Mouse (Mus musculus) T-cell, adult 2 months (primary cell): ENCODE results near the gene Pif1.

Source experiments
- DNase-seq: peaks from one replicate; pipeline ENCODE4 v3.0.0; 2022; ENCODE audit warnings: low spot score

The Pif1 gene

GRCm38 (mm10) chr9:65639065-65639464, 52.1 kb downstream of the Pif1 start:
- no peak for DNase-seq

GRCm38 (mm10) chr9:65640838-65641410, 54.0 kb downstream of the Pif1 start:
- DNase-seq: no peak

- DNase-seq: no peak
Measured at GRCm38 (mm10) chr9:65641446-65642052, 54.6 kb downstream of the Pif1 start.

GRCm38 (mm10) chr9:65642546-65642945, 55.6 kb downstream of the Pif1 start:
- DNase-seq: no peak

- no peak for DNase-seq
Measured at GRCm38 (mm10) chr9:65644960-65645359, 58.0 kb downstream of the Pif1 start.
